ENCODE assay signal across 11 mouse cellular contexts in genomic region chr1:132296051-132296450, GRCm38 (mm10). TPM values are rescaled to one million over a fixed set of nuclear protein-coding genes. Genes with fewer than 3 reads are reported as not detected.
DNase-seq lines count a peak whose midpoint lies in the region; ATAC-seq and TF ChIP-seq lines count a peak whose summit lies in the region.
"Had no signal": no experiment of that assay in that cellular context is flagged by ENCODE, and none has a peak within 500 bp of the region (broad histone marks: within the 10 kb centered on the region; RNA-seq: fewer than 3 reads in every experiment).

No protein-coding gene starts in this region.

- no peak for ATAC-seq in CD4-positive, CD25-positive, alpha-beta regulatory T cell, adult 4 months

- no peak for TF ChIP-seq POLR2A in heart, adult 2 months (IDR thresholded peaks at IDR 0.05; ENCODE audit: insufficient read depth, low read depth, low read length)

- H3K27ac ChIP-seq in heart, adult 2 months, result no peak overlapping the region
- H3K27ac ChIP-seq in limb, embryonic 10.5 days, result no peak overlapping the region
- H3K27ac ChIP-seq: hindbrain, embryonic 15.5 days had no signal

- no peaks in the 10 kb centered on the region for H3K9me3 ChIP-seq in limb, embryonic 10.5 days (replicated peaks)
- H3K9me3 ChIP-seq: hindbrain, embryonic 15.5 days had no signal

- peak; percentile 34 to 62 for DNase-seq in heart, adult 2 months
- DNase-seq in heart, adult 18-20 months, result no peak
- peak; percentile 38 for DNase-seq in right cerebral cortex, adult 18-20 months
- no peak for DNase-seq in right cerebral cortex, postnatal 4 days
- peak; percentile 69 to 78 for DNase-seq in adrenal gland, postnatal 36 days
- DNase-seq in lung, postnatal 4 days, result peak; percentile 68 to 90
- no peak for DNase-seq in limb, embryonic 10.5 days (ENCODE audit: low spot score)
- DNase-seq: liver had no signal

- H3K79me2 ChIP-seq in heart, adult 2 months (replicated peaks; ENCODE audit: control insufficient read depth, insufficient read depth, low read length), result no peaks in the 10 kb centered on the region

- whole genome bisulfite sequencing in heart, adult 2 months, result 74% methylated on average over 3 of the region's 3 CpGs
- WGBS in limb, embryonic 10.5 days, result 76% methylated on average over 3 of the region's 3 CpGs

- no peaks in the 10 kb centered on the region for H3K36me3 ChIP-seq in heart, adult 2 months (ENCODE audit: control insufficient read depth, insufficient read depth, low read length)
- no peaks in the 10 kb centered on the region for H3K36me3 ChIP-seq in limb, embryonic 10.5 days
- H3K36me3 ChIP-seq: hindbrain, embryonic 15.5 days had no signal

- peaks cover 1% of the 10 kb centered on the region; the same call in 1 of the 2 replicates for H3K4me1 ChIP-seq in heart, adult 2 months (ENCODE audit: control insufficient read depth, insufficient read depth, low read length)
- peaks cover 35% of the 10 kb centered on the region for H3K4me1 ChIP-seq in limb, embryonic 10.5 days

- no peak overlapping the region for H3K4me3 ChIP-seq in heart, adult 2 months
- no peak overlapping the region for H3K4me3 ChIP-seq in limb, embryonic 10.5 days
- H3K4me3 ChIP-seq: hindbrain, embryonic 15.5 days had no signal

- no peak for TF ChIP-seq EP300 in heart, adult 2 months (IDR thresholded peaks at IDR 0.05; ENCODE audit: insufficient read depth, low read depth, low read length)

- intact Hi-C loops in heart, adult 2 months (cut with DNase I), result no loop called here

- no peak for TF ChIP-seq CTCF in heart, adult 2 months (IDR thresholded peaks at IDR 0.05)

- no peaks in the 10 kb centered on the region; the same call in 1 of the 2 replicates for H3K27me3 ChIP-seq in heart, adult 2 months (ENCODE audit: control insufficient read depth, insufficient read depth, low read length)
- peaks cover 69% of the 10 kb centered on the region for H3K27me3 ChIP-seq in limb, embryonic 10.5 days (ENCODE audit: low read depth, poor library complexity, severe bottlenecking)
- H3K27me3 ChIP-seq: hindbrain, embryonic 15.5 days had no signal

- H3K9ac ChIP-seq in heart, adult 2 months (ENCODE audit: low read depth, low read length), result no peak overlapping the region
- H3K9ac ChIP-seq: hindbrain, embryonic 15.5 days had no signal

RNA-seq across cellular contexts. Expression of gene Klhdc8a, which starts 2.4 kb away (rescaled TPM):
- total RNA-seq in heart, adult 2 months (2021), result 10 to 100 TPM; 15.4 to 21.0 TPM
- 15.9 and 18.7 TPM in 2 replicates for polyA plus RNA-seq in heart, adult 2 months (2012; rRNA removed)
- 10 to 100 TPM; 16.7 to 25.6 TPM for total RNA-seq in heart, adult 18-20 months (2021)
- 100 to 1,000 TPM; 155 to 161 TPM for total RNA-seq in adrenal gland, postnatal 36 days (2021)
- polyA plus RNA-seq in CD4-positive, CD25-positive, alpha-beta regulatory T cell, adult 4 months (2017; shearing (Covaris generic)), result under 1 TPM in 1 of 2 experiments, not detected in 1; 0.07 TPM
- not detected in 2 replicates for polyA plus RNA-seq in limb, embryonic 10.5 days (2016; fragmentation: Nextera tagmentation; extraction: Ambion mirVana)
- total RNA-seq: common myeloid progenitor, adult 5-6 weeks had no signal

RNA-seq across cellular contexts. Expression of gene Nuak2, which starts 19.9 kb away (rescaled TPM):
- 1 to 10 TPM; 4.1 to 4.3 TPM for total RNA-seq in heart, adult 2 months (2021)
- polyA plus RNA-seq in heart, adult 2 months (2012; rRNA removed), result 2.8 and 4.0 TPM in 2 replicates
- total RNA-seq in heart, adult 18-20 months (2021), result 1 to 10 TPM; 4.2 to 4.4 TPM
- total RNA-seq in adrenal gland, postnatal 36 days (2021), result 1 to 10 TPM; 2.8 to 4.9 TPM
- 1 to 10 TPM; 2.0 to 4.3 TPM for polyA plus RNA-seq in CD4-positive, CD25-positive, alpha-beta regulatory T cell, adult 4 months (2017; shearing (Covaris generic))
- polyA plus RNA-seq in limb, embryonic 10.5 days (2016; fragmentation: Nextera tagmentation; extraction: Ambion mirVana), result 0.84 and 0.92 TPM in 2 replicates

Comparison
In these comparisons a context has a peak if more than half of its experiments do, and no peak if none do; other contexts are left out.
1. DNase-seq: peak in heart, adult 2 months (2 of 2), right cerebral cortex, adult 18-20 months (single experiment), adrenal gland, postnatal 36 days (2 of 2) and lung, postnatal 4 days (2 of 2); none in heart, adult 18-20 months (0 of 2), right cerebral cortex, postnatal 4 days (single experiment) and limb, embryonic 10.5 days (single experiment).
2. RNA of gene Klhdc8a, which starts 2.4 kb away (total RNA-seq): 155 to 161 TPM in adrenal gland, postnatal 36 days; 16.7 to 25.6 TPM in heart, adult 18-20 months and 15.4 to 21.0 TPM in heart, adult 2 months; every median in the first group is over 4 times any median in the second.